Mouse (Mus musculus): ENCODE data around the gene Eef1akmt3. TPM values are rescaled to one million over a fixed set of nuclear protein-coding genes. Genes with fewer than 3 reads are reported as not detected.
"Not testable (repeated sequence)": the region's sequence is repeated elsewhere in the genome, so short reads cannot be mapped to it uniquely, and the experiment has no call there.

The Eef1akmt3 gene
- polyA plus RNA-seq, 1 experiment = not detected

DNA sequence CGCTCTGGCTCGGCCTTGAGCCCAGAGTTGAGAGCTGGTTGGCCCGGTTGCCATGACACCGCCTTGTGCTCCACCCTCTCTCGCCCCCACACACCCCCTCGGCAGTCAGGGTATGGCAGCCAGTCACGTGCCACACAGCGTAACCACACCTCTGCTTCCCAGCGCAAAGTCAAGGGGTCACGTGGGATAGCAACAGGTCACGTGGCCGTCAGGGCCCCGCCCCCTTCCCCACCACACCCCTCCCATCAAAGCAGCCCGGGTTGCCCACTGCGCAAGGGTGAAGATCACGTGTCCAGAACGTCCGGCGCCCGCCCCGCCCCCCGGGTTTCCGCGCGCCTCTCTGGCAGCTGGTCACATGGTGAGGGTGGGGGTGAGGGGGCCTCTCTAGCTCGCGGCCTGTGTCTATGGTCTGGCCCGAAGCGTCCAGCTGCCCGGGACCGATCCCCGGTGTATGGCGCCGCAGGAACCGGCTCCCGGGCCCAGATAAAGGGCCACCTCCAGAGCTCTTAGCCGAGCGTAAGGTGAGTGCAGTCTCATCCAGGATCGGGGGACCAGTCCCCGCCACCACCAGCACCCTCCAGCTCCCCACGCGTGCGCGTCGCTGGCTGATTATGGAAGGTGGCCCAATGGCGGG is 22.0 kb upstream of the Eef1akmt3 start, which contains the start of gene Cdk4:
Gene Cdk4, plus strand, starts transcription at position 296 of the 634 bp plus-strand sequence.
- Histone ChIP-seq H3K4me1 (ENCODE audit: control insufficient read depth) (peaks cover 57% of the 10 kb centered on the region), H3K9me3 (ENCODE audit: control insufficient read depth, low read length) (peaks cover 4% of the 10 kb centered on the region; the same call in 1 of the 2 replicates), H3K36me3 (ENCODE audit: control insufficient read depth) (peaks cover 42% of the 10 kb centered on the region), H3K27me3 (ENCODE audit: control insufficient read depth) (peaks cover 48% of the 10 kb centered on the region), H3K4me3 (replicated peaks) (peak within 1 kb of the TSS; percentile 80)
- TF ChIP-seq TAL1 (IDR thresholded peaks at IDR 0.05; ENCODE audit: low read length) (no peak), GATA1 (IDR thresholded peaks at IDR 0.05; ENCODE audit: low read length) (no peak)

GRCm38 (mm10) chr10:127062503-127062902 is 21.2 kb upstream of the Eef1akmt3 start:
- peaks cover 56% of the 10 kb centered on the region for H3K4me1 ChIP-seq (ENCODE audit: control insufficient read depth)
- TF ChIP-seq GATA1 (IDR thresholded peaks at IDR 0.05; ENCODE audit: low read length) (no peak), TAL1 (IDR thresholded peaks at IDR 0.05; ENCODE audit: low read length) (no peak)
- H3K36me3 ChIP-seq (ENCODE audit: control insufficient read depth) = peaks cover 33% of the 10 kb centered on the region
- H3K27me3 ChIP-seq (ENCODE audit: control insufficient read depth) = peaks cover 57% of the 10 kb centered on the region
- peaks cover 4% of the 10 kb centered on the region; the same call in 1 of the 2 replicates for H3K9me3 ChIP-seq (ENCODE audit: control insufficient read depth, low read length)
- no peak overlapping the region for H3K4me3 ChIP-seq (replicated peaks)

GRCm38 (mm10) chr10:127062101-127062500 is 20.8 kb upstream of the Eef1akmt3 start:
- peaks cover 29% of the 10 kb centered on the region for H3K36me3 ChIP-seq (ENCODE audit: control insufficient read depth)
- not testable (repeated sequence) for H3K9me3 ChIP-seq (ENCODE audit: control insufficient read depth, low read length); H3K4me3 ChIP-seq (replicated peaks)
- H3K4me1 ChIP-seq (ENCODE audit: control insufficient read depth) = peaks cover 56% of the 10 kb centered on the region
- H3K27me3 ChIP-seq (ENCODE audit: control insufficient read depth) = peaks cover 61% of the 10 kb centered on the region

DNA sequence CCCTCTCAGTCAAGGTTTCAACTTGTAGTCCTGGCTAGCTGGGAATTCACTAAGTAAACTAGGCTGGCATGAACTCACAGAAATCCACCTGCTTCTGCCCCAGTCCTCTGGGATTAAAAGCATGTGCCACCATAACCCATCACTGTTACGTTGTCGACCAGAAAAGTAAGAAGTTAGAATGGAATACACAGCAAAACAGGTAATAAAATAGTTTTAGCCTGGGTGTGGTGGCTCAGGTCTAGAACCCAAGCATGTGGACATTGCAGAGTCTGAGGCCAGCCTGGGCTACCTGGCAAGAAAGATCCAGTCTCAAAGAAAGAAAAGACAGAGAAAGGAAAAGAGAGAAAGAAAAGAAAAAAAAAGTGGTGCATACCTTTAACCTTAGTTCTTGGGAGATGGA is 20.2 kb upstream of the Eef1akmt3 start:
- peaks cover 51% of the 10 kb centered on the region for H3K4me1 ChIP-seq (ENCODE audit: control insufficient read depth)
- H3K9me3 ChIP-seq (ENCODE audit: control insufficient read depth, low read length) = peaks cover 4% of the 10 kb centered on the region; the same call in 1 of the 2 replicates
- peaks cover 24% of the 10 kb centered on the region for H3K36me3 ChIP-seq (ENCODE audit: control insufficient read depth)
- no peak for TF ChIP-seq GATA1 (IDR thresholded peaks at IDR 0.05; ENCODE audit: low read length)
- no peak for TF ChIP-seq TAL1 (IDR thresholded peaks at IDR 0.05; ENCODE audit: low read length)
- no peak overlapping the region for H3K4me3 ChIP-seq (replicated peaks)
- peaks cover 65% of the 10 kb centered on the region for H3K27me3 ChIP-seq (ENCODE audit: control insufficient read depth)

DNA sequence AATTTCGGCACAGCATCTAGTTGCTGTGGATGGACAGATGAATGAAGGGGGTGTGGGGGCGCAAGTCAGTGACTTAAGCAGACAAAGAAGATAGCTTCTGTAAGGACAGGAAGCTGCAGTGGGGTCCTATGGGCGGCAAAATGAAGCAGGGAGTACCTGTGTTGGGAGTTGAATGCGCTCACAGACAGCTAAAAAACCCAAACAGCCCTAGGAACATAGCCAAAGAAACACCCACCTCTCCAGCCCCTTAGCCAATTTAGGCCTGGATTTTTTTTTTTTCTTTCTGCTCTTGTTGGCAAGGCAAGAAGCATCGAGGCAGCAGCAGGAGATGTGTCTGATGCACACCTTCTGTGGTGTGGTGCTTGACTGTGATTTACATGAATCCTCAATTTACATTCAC is 19.8 kb upstream of the Eef1akmt3 start:
- no peak for TF ChIP-seq GATA1 (IDR thresholded peaks at IDR 0.05; ENCODE audit: low read length)
- TF ChIP-seq TAL1 (IDR thresholded peaks at IDR 0.05; ENCODE audit: low read length) = no peak
- Histone ChIP-seq H3K36me3 (ENCODE audit: control insufficient read depth) (peaks cover 19% of the 10 kb centered on the region), H3K4me1 (ENCODE audit: control insufficient read depth) (peaks cover 49% of the 10 kb centered on the region), H3K9me3 (ENCODE audit: control insufficient read depth, low read length) (peaks cover 4% of the 10 kb centered on the region; the same call in 1 of the 2 replicates), H3K27me3 (ENCODE audit: control insufficient read depth) (peaks cover 70% of the 10 kb centered on the region), H3K4me3 (replicated peaks) (no peak overlapping the region)

DNA sequence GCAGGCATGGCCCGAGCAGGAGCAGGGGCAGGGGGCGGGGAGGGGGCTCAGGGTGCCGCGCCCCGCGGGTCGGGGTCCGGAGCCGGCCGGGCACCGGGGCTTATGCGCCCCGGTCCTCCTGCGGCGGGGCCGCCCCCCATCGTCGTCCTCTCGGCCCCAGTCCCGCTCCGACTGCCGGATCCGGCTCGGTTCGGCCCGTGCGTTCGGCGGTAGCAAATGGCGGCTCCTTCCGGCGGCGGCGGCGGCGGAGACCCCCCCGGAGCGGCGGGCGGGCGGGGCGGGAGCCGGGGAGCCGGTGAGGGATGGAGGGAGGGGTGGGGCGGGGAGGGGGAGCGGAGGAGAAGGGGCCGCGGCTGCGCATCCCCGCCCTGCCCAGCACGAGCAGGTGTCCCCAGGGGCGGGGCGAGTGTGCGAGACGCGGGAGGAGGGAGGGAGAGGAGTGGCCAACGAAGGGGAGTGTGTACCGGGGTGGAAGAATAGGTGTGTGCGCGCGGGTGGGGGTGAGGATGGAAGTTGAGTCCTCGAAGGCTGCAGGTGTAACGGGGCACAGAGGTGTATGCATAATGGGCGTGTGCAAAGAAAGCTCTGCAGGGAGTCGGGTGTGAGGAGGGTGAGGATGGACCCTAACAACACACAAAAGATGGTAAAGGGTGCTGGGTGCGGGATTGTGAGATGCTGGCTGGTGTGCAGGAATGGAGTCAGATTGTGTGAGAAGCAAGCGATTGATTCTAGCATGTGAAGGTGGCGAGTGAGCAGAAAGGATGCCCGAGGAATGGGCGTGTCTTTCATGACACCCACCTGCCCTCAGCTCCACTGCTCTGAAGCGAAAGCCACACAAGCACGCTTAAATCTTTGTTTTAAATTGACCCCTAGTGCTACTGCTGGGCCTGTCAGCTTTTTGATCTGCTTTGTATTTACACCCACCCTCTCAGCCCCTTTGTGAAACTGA is 18.9 kb upstream of the Eef1akmt3 start, which contains the start of gene March9:
Gene March9, minus strand, starts transcription at position 217 of the 949 bp plus-strand sequence.
- Histone ChIP-seq H3K4me3 (replicated peaks) (peak within 1 kb of the TSS; percentile 47), H3K9me3 (ENCODE audit: control insufficient read depth, low read length) (peaks cover 4% of the 10 kb centered on the region; the same call in 1 of the 2 replicates), H3K36me3 (ENCODE audit: control insufficient read depth) (peaks cover 11% of the 10 kb centered on the region), H3K4me1 (ENCODE audit: control insufficient read depth) (peaks cover 42% of the 10 kb centered on the region), H3K27me3 (ENCODE audit: control insufficient read depth) (peaks cover 78% of the 10 kb centered on the region)
- TF ChIP-seq GATA1 (IDR thresholded peaks at IDR 0.05; ENCODE audit: low read length) = no peak
- no peak for TF ChIP-seq TAL1 (IDR thresholded peaks at IDR 0.05; ENCODE audit: low read length)

DNA sequence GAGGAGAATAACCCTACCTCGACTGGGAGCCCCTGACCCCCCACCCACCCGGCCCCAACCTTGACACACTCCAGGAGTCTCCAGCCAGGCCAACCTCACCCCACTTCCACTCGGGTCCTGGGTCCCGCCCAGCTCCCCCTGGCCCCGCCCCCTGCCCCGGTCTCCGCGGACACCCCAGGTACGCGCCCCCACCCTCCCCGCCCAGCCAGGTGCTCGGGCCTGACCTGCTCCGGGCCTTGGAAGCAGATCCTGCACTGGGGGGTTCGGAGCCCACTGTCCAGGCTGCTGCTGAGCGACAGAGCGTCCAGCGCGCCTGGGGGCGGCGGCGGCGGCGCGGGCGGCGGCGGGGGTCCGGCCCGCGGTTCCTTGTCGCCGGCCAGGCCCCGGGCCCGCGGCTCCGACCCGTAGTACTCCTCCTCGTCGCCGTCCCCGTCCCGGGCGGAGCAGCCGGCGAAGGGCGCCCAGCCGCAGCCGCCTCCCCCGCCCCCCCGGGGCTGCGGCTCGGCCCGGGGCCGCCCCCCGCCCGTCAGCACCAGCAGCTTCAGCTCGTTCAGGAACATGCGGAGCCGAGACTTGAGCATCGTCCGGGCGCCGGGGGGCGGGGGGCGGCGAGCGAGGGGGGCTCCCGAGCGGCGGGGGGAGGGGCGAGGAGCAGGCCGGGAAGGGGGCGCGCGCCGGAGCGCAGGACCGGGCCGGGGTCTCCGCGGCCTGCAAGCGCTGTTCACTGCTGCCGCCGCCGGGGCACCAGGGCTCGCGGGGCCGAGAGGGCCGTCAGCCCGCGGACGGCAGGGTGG is 18.1 kb upstream of the Eef1akmt3 start:
- Histone ChIP-seq H3K9me3 (ENCODE audit: control insufficient read depth, low read length) (peaks cover 4% of the 10 kb centered on the region; the same call in 1 of the 2 replicates), H3K4me3 (replicated peaks) (peak overlapping the region; percentile 47), H3K4me1 (ENCODE audit: control insufficient read depth) (peaks cover 33% of the 10 kb centered on the region), H3K27me3 (ENCODE audit: control insufficient read depth) (peaks cover 87% of the 10 kb centered on the region), H3K36me3 (ENCODE audit: control insufficient read depth) (peaks cover 2% of the 10 kb centered on the region)
- no peak for TF ChIP-seq TAL1 (IDR thresholded peaks at IDR 0.05; ENCODE audit: low read length)
- no peak for TF ChIP-seq GATA1 (IDR thresholded peaks at IDR 0.05; ENCODE audit: low read length)

DNA sequence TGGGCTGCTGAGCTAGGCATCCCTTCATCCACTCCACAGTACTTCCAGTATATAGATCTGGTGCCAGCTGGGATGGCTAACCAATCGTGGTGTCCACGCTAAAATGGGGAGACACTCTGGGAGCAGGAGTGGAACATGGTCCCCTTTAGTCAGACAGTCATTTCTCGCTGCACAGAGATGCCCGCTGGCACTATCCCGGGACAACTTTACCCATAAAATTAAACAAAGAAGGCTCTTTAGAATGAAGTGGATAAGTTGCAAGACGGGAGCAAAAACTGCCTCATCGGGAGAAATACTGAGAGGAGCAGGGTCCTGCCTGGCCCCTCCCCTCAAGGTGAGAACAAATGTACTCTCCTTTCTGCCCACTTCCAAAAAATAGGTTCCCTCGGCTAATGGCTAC is 17.4 kb upstream of the Eef1akmt3 start:
- Histone ChIP-seq H3K27me3 (ENCODE audit: control insufficient read depth) (peaks cover 93% of the 10 kb centered on the region), H3K4me1 (ENCODE audit: control insufficient read depth) (peaks cover 26% of the 10 kb centered on the region), H3K4me3 (replicated peaks) (no peak overlapping the region), H3K36me3 (ENCODE audit: control insufficient read depth) (no peaks in the 10 kb centered on the region), H3K9me3 (ENCODE audit: control insufficient read depth, low read length) (peaks cover 4% of the 10 kb centered on the region; the same call in 1 of the 2 replicates)
- TF ChIP-seq TAL1 (IDR thresholded peaks at IDR 0.05; ENCODE audit: low read length) (no peak), GATA1 (IDR thresholded peaks at IDR 0.05; ENCODE audit: low read length) (no peak)
